Mouse (Mus musculus): Measurements from ENCODE around the gene Ndufa11.

DNA sequence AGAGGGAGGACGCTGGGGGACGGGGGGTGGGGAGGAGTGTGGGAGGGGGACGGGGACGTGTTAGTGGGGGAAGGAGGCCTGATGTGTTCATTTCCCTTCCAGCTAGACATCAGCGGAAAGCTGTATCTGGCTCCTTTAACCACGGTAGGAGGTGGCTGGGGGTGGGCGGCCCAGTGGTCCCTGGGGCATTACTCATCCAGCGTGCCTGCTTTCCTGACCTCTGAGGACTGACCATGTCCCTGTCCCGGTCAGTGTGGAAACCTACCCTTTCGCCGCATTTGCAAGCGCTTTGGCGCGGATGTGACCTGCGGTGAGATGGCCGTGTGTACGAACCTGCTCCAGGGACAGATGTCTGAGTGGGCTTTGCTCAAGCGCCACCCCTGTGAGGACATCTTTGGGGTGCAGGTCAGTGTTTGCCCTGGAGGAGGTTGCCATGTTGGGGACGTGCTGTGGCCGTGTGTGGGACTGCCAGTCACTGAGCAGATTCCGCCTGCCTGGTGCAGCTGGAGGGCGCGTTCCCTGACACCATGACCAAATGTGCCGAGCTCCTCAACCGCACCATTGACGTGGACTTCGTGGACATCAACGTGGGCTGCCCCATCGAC is 50.1 kb downstream of the Ndufa11 start:
- no peak for TF ChIP-seq CTCF (IDR thresholded peaks at IDR 0.05; ENCODE audit: low read depth)
- no peak for TF ChIP-seq EP300 (optimal IDR thresholded peaks at IDR 0.05)

Data from stomach, postnatal 0 days (tissue).